Mouse (Mus musculus): ENCODE results near the gene Arl14.

- no peak for TF ChIP-seq CTCF (IDR thresholded peaks at IDR 0.05; ENCODE audit: low read depth, low read length)
- no peak for TF ChIP-seq POLR2A (IDR thresholded peaks at IDR 0.05; ENCODE audit: extremely low read depth, insufficient read depth, low read length)
These were observed 27.7 kb upstream of the Arl14 start for GRCm38 (mm10) chr3:69194496-69194895.

Data from liver, adult 2 months (tissue).